Comparison of ENCODE assay signal across 21 mouse cellular contexts in genomic region chr7:136845321-136845720, GRCm38 (mm10). TPM values are rescaled to one million over a fixed set of nuclear protein-coding genes. Genes with fewer than 3 reads are reported as not detected.
A peak's percentile ranks its signal among the peaks of the same experiment; 100 is the strongest.
DNase-seq lines count a peak whose midpoint lies in the region; ATAC-seq and TF ChIP-seq lines count a peak whose summit lies in the region.
"Had no signal": no experiment of that assay in that cellular context is flagged by ENCODE, and none has a peak within 500 bp of the region (broad histone marks: within the 10 kb centered on the region; RNA-seq: fewer than 3 reads in every experiment).

No protein-coding gene starts in this region.

- no peak overlapping the region for H3K4me2 ChIP-seq in embryonic facial prominence, embryonic 11.5 days (ENCODE audit: low read depth, low read length)
- no peak overlapping the region for H3K4me2 ChIP-seq in heart, embryonic 12.5 days
- H3K4me2 ChIP-seq in midbrain, embryonic 11.5 days: no peak overlapping the region
- no peak overlapping the region for H3K4me2 ChIP-seq in midbrain, postnatal 0 days (ENCODE audit: low read depth, low read length, poor library complexity, severe bottlenecking)
- H3K4me2 ChIP-seq in forebrain, embryonic 14.5 days (ENCODE audit: low read length): peak overlapping the region; percentile 21; the same call in 1 of the 2 replicates
- H3K4me2 ChIP-seq: midbrain, embryonic 12.5 days; stomach, embryonic 15.5 days had no signal

- no peak overlapping the region for H3K9ac ChIP-seq in embryonic facial prominence, embryonic 11.5 days (replicated peaks; ENCODE audit: low read length)
- H3K9ac ChIP-seq in heart, embryonic 12.5 days: no peak overlapping the region
- H3K9ac ChIP-seq in midbrain, embryonic 11.5 days (ENCODE audit: low read length): no peak overlapping the region
- no peak overlapping the region for H3K9ac ChIP-seq in midbrain, postnatal 0 days (replicated peaks; ENCODE audit: low read length, poor library complexity, severe bottlenecking)
- H3K9ac ChIP-seq in forebrain, embryonic 14.5 days (ENCODE audit: low read length): no peak overlapping the region
- H3K9ac ChIP-seq: liver, embryonic 14.5 days; midbrain, embryonic 12.5 days; stomach, embryonic 15.5 days had no signal

- no peaks in the 10 kb centered on the region for H3K4me1 ChIP-seq in embryonic facial prominence, embryonic 11.5 days (ENCODE audit: control insufficient read depth, insufficient read depth, low read length)
- H3K4me1 ChIP-seq in embryonic facial prominence, embryonic 10.5 days: peaks cover 55% of the 10 kb centered on the region
- peaks cover 30% of the 10 kb centered on the region for H3K4me1 ChIP-seq in heart, embryonic 12.5 days (replicated peaks)
- H3K4me1 ChIP-seq in midbrain, embryonic 11.5 days (ENCODE audit: control insufficient read depth, insufficient read depth, low read length): peaks cover 5% of the 10 kb centered on the region; the same call in 1 of the 2 replicates
- peaks cover 2% of the 10 kb centered on the region; the same call in 1 of the 2 replicates for H3K4me1 ChIP-seq in midbrain, postnatal 0 days (ENCODE audit: insufficient read depth, low read length)
- H3K4me1 ChIP-seq in forebrain, embryonic 14.5 days (ENCODE audit: control insufficient read depth, insufficient read depth, low read length): peaks cover 28% of the 10 kb centered on the region

- H3K36me3 ChIP-seq in embryonic facial prominence, embryonic 11.5 days (replicated peaks; ENCODE audit: control insufficient read depth, insufficient read depth, low read depth, low read length): no peaks in the 10 kb centered on the region
- no peaks in the 10 kb centered on the region for H3K36me3 ChIP-seq in embryonic facial prominence, embryonic 10.5 days (replicated peaks)
- H3K36me3 ChIP-seq in heart, embryonic 12.5 days: no peaks in the 10 kb centered on the region
- H3K36me3 ChIP-seq in midbrain, embryonic 11.5 days (ENCODE audit: control insufficient read depth, insufficient read depth, low read length): no peaks in the 10 kb centered on the region
- no peaks in the 10 kb centered on the region for H3K36me3 ChIP-seq in midbrain, postnatal 0 days (ENCODE audit: insufficient read depth, low read length)
- H3K36me3 ChIP-seq in forebrain, embryonic 14.5 days (ENCODE audit: control insufficient read depth, insufficient read depth, low read length): no peaks in the 10 kb centered on the region
- H3K36me3 ChIP-seq: midbrain, embryonic 12.5 days; stomach, embryonic 15.5 days had no signal

- no peaks in the 10 kb centered on the region for H3K27me3 ChIP-seq in embryonic facial prominence, embryonic 11.5 days (ENCODE audit: control insufficient read depth, insufficient read depth, low read length)
- H3K27me3 ChIP-seq in embryonic facial prominence, embryonic 10.5 days (replicated peaks; ENCODE audit: low read depth, poor library complexity, severe bottlenecking): peaks cover 23% of the 10 kb centered on the region; the same call in 1 of the 2 replicates
- no peaks in the 10 kb centered on the region for H3K27me3 ChIP-seq in heart, embryonic 12.5 days (replicated peaks)
- no peaks in the 10 kb centered on the region for H3K27me3 ChIP-seq in midbrain, embryonic 11.5 days (ENCODE audit: control insufficient read depth, insufficient read depth, low read length)
- no peaks in the 10 kb centered on the region for H3K27me3 ChIP-seq in midbrain, postnatal 0 days (ENCODE audit: insufficient read depth, low read length)
- H3K27me3 ChIP-seq in forebrain, embryonic 14.5 days (replicated peaks; ENCODE audit: control insufficient read depth, insufficient read depth, low read length): 0 out of 2 replicates have a peak, but pooled peaks cover 5% of the 10 kb centered on the region
- H3K27me3 ChIP-seq: stomach, embryonic 15.5 days had no signal

- TF ChIP-seq CTCF in midbrain, postnatal 0 days (IDR thresholded peaks at IDR 0.05): no peak

- H3K27ac ChIP-seq in embryonic facial prominence, embryonic 11.5 days (replicated peaks; ENCODE audit: low read depth, low read length): no peak overlapping the region
- H3K27ac ChIP-seq in embryonic facial prominence, embryonic 10.5 days (replicated peaks): no peak overlapping the region
- H3K27ac ChIP-seq in heart, embryonic 12.5 days (ENCODE audit: poor library complexity, severe bottlenecking): no peak overlapping the region
- H3K27ac ChIP-seq in midbrain, embryonic 11.5 days (ENCODE audit: low read depth, low read length): no peak overlapping the region
- no peak overlapping the region for H3K27ac ChIP-seq in midbrain, postnatal 0 days (ENCODE audit: low read depth, low read length)
- no peak overlapping the region; the same call in 1 of the 2 replicates for H3K27ac ChIP-seq in forebrain, embryonic 14.5 days (ENCODE audit: low read depth, low read length)
- H3K27ac ChIP-seq: hindbrain, postnatal 0 days; liver, embryonic 14.5 days; midbrain, embryonic 12.5 days; stomach, embryonic 15.5 days had no signal

- 51% methylated on average over 9 of the region's 9 CpGs for WGBS in embryonic facial prominence, embryonic 11.5 days
- 41% methylated on average over 9 of the region's 9 CpGs for WGBS in embryonic facial prominence, embryonic 10.5 days
- 47% methylated on average over 9 of the region's 9 CpGs for WGBS in heart, embryonic 12.5 days
- WGBS in midbrain, embryonic 11.5 days: 49% methylated on average over 9 of the region's 9 CpGs
- 44% methylated on average over 9 of the region's 9 CpGs for WGBS in midbrain, postnatal 0 days
- 3% methylated on average over 9 of the region's 9 CpGs for WGBS in forebrain, embryonic 14.5 days

- no peak for ATAC-seq in embryonic facial prominence, embryonic 11.5 days (replicated peaks; ENCODE audit: insufficient number of reproducible peaks, low FRiP score, low TSS enrichment, low read depth)
- no peak for ATAC-seq in heart, embryonic 12.5 days (ENCODE audit: insufficient number of reproducible peaks, low FRiP score)
- no peak for ATAC-seq in midbrain, embryonic 11.5 days (ENCODE audit: low FRiP score)
- ATAC-seq in midbrain, postnatal 0 days (ENCODE audit: low FRiP score): no peak
- peak; percentile 75; the same call in 1 of the 2 replicates for ATAC-seq in forebrain, embryonic 14.5 days
- ATAC-seq: activated CD4-positive, CD25-positive, alpha-beta regulatory T cell, adult 4 months; hindbrain, postnatal 0 days; intestine, postnatal 0 days; lung, postnatal 0 days; Patski had no signal

- DNase-seq in embryonic facial prominence, embryonic 11.5 days (ENCODE audit: low spot score): peak; percentile 25
- DNase-seq in embryonic facial prominence, embryonic 10.5 days (ENCODE audit: low spot score): no peak
- DNase-seq in heart, adult 9 months (ENCODE audit: low spot score in 2 of 2): peak; percentile 21 to 25
- peak; percentile 76 for DNase-seq in midbrain, embryonic 11.5 days (ENCODE audit: low spot score, missing footprints)
- no peak for DNase-seq in midbrain, postnatal 0 days (ENCODE audit: low spot score)
- peak; percentile 79 for DNase-seq in forebrain, embryonic 14.5 days (ENCODE audit: low spot score)
- DNase-seq in adipocyte (ENCODE audit: low spot score): no peak
- DNase-seq: adrenal gland, postnatal 25 days; cerebellum, adult 11-12 months; cerebellum, postnatal 14 days; gastrocnemius, postnatal 36 days; thymus, adult 2 months had no signal

- H3K4me3 ChIP-seq in embryonic facial prominence, embryonic 11.5 days (ENCODE audit: low read depth, low read length): no peak overlapping the region
- no peak overlapping the region for H3K4me3 ChIP-seq in embryonic facial prominence, embryonic 10.5 days
- no peak overlapping the region for H3K4me3 ChIP-seq in heart, embryonic 12.5 days
- no peak overlapping the region for H3K4me3 ChIP-seq in midbrain, embryonic 11.5 days (ENCODE audit: low read depth, low read length)
- H3K4me3 ChIP-seq in midbrain, postnatal 0 days (ENCODE audit: low read depth, low read length): no peak overlapping the region
- H3K4me3 ChIP-seq in forebrain, embryonic 14.5 days (ENCODE audit: low read depth, low read length): no peak overlapping the region
- H3K4me3 ChIP-seq: midbrain, embryonic 12.5 days; stomach, embryonic 15.5 days had no signal

- no peaks in the 10 kb centered on the region for H3K9me3 ChIP-seq in embryonic facial prominence, embryonic 11.5 days (replicated peaks; ENCODE audit: control insufficient read depth, low read length)
- H3K9me3 ChIP-seq in embryonic facial prominence, embryonic 10.5 days: no peaks in the 10 kb centered on the region
- H3K9me3 ChIP-seq in heart, embryonic 12.5 days (replicated peaks): no peaks in the 10 kb centered on the region
- no peaks in the 10 kb centered on the region for H3K9me3 ChIP-seq in midbrain, embryonic 11.5 days (ENCODE audit: control insufficient read depth, low read length)
- H3K9me3 ChIP-seq in midbrain, postnatal 0 days (ENCODE audit: low read length): no peaks in the 10 kb centered on the region
- H3K9me3 ChIP-seq in forebrain, embryonic 14.5 days (replicated peaks; ENCODE audit: control insufficient read depth, low read length): no peaks in the 10 kb centered on the region
- H3K9me3 ChIP-seq: midbrain, embryonic 12.5 days; stomach, embryonic 15.5 days had no signal

RNA-seq across cellular contexts. Expression of gene Mgmt, which starts 49.1 kb away (rescaled TPM):
- 5.0 and 5.7 TPM in 2 replicates for polyA plus RNA-seq in embryonic facial prominence, embryonic 11.5 days (2014; fragmentation: Nextera tagmentation; extraction: Ambion mirVana)
- polyA plus RNA-seq in embryonic facial prominence, embryonic 10.5 days (2016; fragmentation: Nextera tagmentation; extraction: Ambion mirVana): 5.4 and 5.8 TPM in 2 replicates
- polyA plus RNA-seq in heart, embryonic 12.5 days (2016; fragmentation: Nextera tagmentation; extraction: Ambion mirVana): 3.9 and 4.0 TPM in 2 replicates
- 3.0 and 3.7 TPM in 2 replicates for polyA plus RNA-seq in midbrain, embryonic 11.5 days (2014; fragmentation: Nextera tagmentation; extraction: Ambion mirVana)
- total RNA-seq in midbrain, postnatal 0 days (2014; rRNA removed): 0.66 and 0.90 TPM in 2 replicates
- polyA plus RNA-seq in midbrain, postnatal 0 days (2015; fragmentation: Nextera tagmentation; extraction: Ambion mirVana): 1.3 and 1.4 TPM in 2 replicates
- 1.5 and 1.6 TPM in 2 replicates for polyA plus RNA-seq in forebrain, embryonic 14.5 days (2014; fragmentation: Nextera tagmentation; extraction: Ambion mirVana)
- polyA plus RNA-seq: Patski had no signal

Comparison
In these comparisons a context has a peak if more than half of its experiments do, and no peak if none do; other contexts are left out.
1. DNase-seq: peak in embryonic facial prominence, embryonic 11.5 days (single experiment), heart, adult 9 months (2 of 2), midbrain, embryonic 11.5 days (single experiment) and forebrain, embryonic 14.5 days (single experiment); none in embryonic facial prominence, embryonic 10.5 days (single experiment), midbrain, postnatal 0 days (single experiment) and adipocyte (single experiment).